Mouse (Mus musculus): Measurements from ENCODE around the gene Iqsec1.

Iqsec1 gene

DNA sequence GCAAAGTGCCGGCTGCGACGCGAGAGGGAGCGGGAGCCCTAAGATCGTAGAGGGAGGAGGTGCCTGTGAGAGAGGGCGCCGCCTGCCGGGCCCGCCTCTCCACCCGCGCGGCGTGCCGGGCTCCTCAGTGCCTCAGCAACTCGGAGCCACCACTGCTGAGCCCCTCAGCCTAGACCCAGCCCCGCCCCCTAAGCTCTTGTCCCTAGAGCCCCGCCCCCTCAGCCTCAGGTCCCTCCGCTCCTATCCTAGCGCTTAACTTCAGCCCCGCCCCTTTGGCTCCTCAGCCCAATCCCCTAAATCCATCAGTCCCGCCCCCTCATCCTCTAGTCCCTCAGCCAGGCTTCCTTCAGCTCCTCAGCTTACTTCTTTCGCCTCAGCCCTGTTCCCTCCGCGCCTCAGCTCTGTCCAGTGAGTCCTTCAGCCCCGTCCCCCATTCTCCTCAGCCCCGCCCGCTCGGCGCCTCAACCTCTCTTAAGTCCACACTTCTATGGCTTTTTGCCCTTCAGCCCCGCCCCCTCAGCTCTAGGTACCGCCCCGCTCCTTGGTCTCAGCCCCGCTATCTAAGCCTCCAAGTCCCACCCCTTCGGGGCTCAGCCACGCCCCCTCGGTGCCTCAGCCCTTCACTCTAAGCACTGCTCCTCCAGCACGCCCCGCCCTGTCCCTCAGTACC, at the start of gene Iqsec1:
Gene Iqsec1, minus strand, starts transcription at position 38 of the 670 bp plus-strand sequence.
- peak; percentile 81 to 87 for DNase-seq (ENCODE audit: low spot score in 2 of 2)

DNA sequence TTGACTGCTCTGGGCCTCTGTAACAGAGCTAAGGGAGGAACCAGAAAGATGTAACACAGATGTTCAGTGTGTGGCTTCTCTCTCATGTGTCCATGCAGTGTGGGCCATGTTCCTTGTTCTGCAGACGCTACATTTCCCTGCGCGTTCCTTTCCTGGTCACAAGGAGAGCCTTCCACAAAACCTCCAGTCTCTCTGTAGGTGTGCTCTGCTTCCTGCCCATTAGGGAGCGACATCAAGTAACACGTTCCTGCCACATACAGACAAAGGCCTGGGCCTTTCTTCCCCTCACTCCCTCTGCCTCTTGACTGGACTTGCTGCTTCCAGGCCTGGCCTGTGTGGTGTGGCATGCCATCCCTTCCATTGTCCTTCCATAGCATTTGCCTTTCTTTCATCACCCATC, 39.8 kb upstream of the Iqsec1 start:
- DNase-seq (ENCODE audit: low spot score in 2 of 2): no peak

DNA sequence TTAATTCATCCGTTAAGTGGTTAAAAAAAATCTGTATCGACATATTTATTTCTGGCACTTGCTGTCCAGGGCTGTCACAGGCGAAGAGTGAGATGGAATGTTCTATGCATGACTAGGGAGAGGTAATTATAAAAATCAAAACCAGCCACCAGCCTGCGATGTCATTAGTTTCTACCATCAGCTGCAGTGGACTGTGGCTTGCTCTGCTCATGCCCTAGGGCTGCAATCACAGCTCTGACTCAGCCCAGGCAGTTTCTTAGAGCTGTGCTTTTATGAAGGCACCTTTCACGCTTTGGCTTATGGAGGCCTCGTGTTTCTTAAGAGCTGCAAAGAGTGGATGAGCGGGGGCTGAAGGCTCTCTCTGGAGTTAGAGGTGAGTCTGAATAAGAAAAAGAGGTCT, 32.3 kb upstream of the Iqsec1 start:
- no peak for DNase-seq (ENCODE audit: low spot score in 2 of 2)

DNA sequence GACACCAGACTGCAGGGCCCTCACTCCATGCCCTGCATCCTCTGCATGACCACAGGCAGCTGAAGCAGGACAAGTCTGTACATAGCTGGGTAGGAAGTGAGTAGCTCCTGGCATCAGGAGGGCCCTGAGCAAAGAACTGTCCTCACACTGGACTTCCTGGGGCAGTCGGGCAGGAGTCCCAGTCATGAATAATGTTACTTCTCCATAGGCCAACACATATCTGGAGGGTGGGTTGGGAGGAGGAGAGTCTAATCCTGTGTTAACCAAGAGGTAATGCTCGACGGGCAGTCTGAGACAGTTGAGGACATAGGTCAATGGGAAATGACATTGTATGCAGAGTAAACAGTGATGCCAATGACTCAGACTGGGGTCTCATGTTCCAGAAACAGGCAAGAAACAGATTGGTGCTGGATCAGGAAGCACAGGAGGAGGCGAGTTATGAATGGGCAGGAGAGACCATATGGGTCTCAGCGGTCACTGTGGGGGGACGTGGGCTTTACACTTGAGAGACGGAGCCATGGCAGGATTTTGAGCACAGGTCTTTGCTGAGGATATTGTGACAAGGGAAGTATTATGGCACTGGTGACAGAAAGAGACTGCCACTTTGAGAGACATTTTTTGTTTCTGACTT, 28.2 kb upstream of the Iqsec1 start:
- no peak for DNase-seq (ENCODE audit: low spot score in 2 of 2)

DNA sequence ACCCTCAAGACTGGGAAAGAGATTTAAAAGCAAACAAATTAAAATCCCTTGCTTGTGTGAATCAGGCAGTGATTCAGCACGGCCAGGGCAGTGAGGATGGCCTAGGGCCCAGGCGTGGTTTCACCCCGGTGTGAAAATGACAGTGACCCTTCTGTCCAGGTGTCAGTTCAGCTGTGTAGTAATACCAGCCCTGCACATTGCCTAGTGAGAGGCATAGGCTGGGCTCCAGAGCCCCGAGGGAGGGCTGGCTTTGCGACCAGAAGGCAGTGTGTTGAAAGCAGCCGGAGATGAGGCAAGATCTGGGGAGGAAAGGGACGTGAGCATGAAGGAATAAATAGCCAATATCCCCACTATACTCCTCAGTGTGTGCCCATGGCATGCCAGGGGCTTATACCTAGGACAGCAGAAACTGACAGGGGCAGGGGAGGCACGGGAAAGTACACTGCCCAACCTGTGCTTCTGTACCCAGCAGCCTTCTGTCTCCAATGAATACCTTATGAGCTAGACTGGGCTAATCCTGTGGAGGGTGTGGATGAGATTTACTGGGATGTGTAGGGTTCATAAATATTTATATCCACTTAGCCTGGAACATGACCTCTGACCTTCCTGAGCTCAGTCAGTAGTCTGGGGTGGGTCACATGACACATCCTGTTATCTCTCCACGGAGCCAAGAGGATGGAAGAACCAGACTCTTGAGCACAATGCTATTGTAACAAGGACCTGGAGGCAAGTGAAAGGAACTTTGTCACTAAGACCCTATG, 25.9 kb upstream of the Iqsec1 start:
- no peak for DNase-seq (ENCODE audit: low spot score in 2 of 2)

DNA sequence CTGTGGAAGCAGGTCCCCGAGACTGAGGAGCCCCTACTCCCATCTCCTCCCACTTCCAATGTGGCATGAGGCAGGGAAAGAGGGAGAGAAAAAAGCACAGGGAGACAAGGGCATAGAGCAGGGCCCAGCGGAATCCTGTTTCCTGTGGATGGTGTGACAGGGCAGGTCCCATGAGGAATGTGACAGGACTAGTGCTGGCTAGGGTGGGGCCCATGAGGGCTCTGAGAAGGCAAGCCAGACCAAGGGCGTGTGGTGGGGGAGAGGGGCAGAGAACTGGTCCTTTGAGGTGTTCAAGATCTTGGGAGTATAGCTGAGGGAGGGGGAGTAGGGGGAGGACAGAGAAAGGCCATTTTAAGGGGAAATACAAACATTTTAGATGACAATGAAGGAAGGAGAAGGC, 24.0 kb upstream of the Iqsec1 start:
- no peak for DNase-seq (ENCODE audit: low spot score in 2 of 2)

DNA sequence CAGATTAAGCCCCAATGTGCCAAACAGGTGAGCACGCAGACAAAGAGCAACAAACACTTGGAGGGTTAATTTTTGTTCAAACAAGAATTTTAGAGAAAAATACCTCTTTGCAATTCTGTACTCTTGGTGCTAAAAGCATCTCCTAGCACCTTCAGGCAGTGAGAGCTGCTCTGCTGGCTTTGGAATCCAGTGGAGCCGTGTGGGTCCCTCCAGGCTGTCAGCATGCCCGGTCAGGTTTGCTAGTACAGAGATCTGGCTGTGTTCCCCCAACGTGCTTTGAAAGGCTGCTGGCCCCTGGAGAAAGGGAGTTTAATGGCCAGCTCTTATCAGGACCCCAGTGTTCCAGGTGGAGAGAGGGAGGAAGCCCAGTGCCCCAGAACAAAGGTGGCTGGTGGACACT, 23.1 kb upstream of the Iqsec1 start:
- DNase-seq (ENCODE audit: low spot score in 2 of 2): no peak

DNA sequence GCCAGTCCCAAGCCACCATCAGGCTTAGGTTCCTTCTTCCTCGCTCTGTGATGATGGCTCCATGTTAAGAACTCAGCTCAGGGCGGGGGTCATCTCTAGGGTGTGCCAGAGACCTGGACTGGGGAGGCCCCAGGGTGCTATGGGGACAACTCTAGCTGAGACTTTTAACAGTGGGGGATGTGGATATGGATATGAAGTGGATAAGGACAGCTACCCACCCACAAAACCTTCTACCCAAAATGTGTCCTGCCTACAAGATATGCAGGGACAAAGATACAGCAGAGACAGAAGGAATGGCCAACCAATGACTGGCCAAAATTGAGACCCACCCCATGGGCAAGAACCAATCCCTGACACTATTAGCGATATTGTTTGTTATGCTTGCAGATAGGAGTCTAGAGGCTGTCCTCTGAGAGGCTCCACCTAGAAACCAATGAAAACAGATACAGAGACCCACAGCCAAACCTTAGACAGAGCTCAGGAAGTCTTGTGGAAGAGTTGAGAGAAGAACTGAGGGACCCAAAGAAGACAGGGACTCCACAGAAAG, 19.9 kb upstream of the Iqsec1 start:
- DNase-seq (ENCODE audit: low spot score in 2 of 2): no peak

DNA sequence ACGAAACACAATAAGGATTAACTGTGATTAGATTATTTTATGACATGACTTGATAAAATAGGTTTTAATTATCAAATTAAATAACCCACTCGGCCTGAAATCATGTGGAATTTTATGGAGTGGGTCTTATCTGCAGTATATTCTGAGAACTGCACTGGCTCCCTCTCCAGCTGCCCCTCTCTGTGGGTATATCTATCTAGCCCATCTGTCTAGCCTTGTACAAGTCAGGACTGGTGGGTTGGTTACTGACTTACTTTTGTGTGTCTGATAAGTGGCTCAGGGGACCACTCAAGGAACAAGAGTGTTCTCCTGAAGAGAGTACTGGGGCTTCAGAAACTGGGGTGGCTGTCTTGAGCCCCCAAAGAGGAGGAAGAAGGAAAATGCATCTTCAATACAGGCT, 18.7 kb upstream of the Iqsec1 start:
- DNase-seq (ENCODE audit: low spot score in 2 of 2): no peak

DNA sequence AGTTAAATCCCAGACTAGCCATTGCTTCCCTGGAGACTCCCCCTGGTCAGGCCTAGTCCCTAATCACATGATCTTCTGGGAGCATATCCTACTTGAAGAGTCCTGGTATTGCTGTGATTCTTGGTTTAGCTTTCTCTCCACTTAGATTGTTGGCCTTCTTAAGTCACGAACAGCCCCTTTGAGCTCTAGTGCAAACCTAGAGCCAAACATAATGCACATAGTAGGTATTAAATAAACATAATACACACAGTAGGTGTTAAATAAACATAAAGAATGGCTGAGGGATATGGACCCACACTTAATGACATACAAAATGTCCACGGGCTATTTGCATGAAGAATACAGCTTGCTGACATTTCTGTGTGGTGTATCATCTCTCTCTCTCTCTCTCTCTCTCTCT, 15.7 kb upstream of the Iqsec1 start:
- DNase-seq (ENCODE audit: low spot score in 2 of 2): no peak

DNA sequence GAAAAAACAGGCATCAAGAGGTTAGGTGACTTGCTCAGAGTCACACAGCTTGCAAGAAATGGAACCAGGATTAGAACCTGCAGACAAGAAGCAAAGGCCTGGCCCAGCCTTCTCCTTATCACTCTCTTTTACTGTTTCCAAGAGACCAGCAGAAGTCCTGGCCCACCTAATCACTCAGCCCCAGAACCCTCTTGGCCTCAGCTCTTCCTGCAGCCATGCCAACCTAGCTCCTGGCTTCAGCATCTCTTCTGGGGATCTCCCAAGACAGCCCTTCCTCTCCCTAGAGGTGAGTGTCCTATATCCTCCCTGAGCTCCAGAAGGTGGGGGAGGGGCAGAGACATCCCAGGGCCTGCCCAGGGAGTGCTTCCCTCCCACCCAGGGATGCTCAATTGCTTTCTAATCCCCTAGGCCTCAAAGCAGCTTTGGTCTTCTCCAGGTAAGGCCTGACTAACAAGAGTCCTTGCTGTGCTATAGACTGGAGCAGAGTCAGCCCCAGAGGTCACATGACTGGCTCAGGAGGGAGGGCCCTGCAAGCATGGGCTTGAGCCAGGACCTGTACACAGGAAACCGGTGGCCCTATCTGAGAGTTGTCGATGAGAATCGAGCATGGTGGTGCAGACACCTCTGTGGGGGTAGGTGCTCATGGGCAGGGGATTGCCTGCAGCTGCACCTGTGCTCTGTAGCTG, 15.0 kb upstream of the Iqsec1 start:
- peak in 1 of 2 experiments; percentile 35 for DNase-seq (ENCODE audit: low spot score in 2 of 2)

DNA sequence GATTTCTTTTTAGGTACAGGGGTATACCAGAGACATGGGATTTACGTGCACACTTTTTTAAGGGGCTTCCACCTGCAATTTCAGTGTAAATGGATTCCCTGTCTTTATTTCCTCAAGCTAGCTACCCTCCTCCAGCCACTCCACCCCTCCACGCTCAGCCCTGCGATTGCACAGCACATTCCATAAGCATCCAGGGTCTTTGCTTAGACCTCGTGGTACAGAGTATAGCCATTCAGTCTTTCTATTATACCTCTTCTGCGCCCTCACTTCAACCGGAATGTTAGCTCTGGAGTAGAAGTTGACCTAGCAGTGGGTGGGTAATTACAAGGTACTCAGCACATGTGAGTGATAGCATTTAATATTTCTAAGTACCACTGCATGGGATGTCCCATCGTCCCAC, 13.1 kb upstream of the Iqsec1 start:
- DNase-seq (ENCODE audit: low spot score in 2 of 2): no peak

DNA sequence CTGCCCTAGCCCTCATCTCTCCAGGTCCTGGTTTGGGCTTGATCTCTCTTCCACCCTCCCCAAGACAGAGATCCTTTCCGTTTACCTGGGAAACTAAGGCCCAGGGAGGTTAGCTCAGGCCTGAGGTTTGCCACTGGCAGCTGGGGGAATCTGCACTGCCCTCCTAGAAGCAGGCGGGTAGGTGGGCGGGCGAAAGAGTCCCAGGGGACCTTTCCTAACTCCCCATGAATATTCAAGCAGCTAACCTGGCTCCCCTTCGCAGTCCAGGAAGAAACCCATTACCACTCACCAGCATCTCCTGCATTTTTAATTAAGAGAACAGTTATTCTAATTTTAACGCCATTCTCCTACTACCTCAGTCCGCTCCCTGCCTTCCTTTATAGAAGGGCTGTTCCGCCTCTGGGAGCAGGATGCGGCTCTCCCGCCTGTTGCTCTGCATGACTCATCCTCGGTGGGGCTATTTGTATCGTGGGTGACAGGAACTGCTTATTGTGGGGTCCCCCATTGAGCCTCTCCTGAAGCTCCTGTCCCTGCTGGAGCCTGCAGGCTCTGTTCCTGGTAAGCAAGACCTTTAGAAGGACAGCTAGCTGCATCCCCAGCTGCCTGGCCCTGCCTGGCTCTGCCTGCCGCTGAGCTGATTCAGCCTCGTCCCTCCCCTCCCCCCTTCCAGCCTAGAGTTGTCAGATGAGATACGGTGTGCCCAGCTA, 12.5 kb upstream of the Iqsec1 start:
- no peak for DNase-seq (ENCODE audit: low spot score in 2 of 2)

DNA sequence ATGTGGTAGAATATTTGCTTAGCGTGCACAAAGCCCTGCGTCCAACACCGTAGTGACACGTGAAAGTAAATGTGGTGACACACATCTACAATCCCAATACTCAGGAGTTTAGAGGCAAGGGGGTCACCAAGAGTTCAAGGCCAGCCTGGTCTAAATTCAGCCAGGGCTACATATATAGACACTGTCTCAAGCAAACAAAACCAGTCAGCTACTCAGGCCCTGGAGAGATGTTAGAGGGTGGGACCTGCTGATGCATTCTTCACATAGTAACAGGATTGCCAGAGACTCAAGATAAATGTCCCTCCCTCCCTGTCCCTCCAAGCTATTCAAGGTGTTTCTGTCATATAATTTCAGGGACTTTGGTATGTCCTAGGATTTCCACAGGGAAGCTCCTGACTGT, 10.7 kb upstream of the Iqsec1 start:
- no peak for DNase-seq (ENCODE audit: low spot score in 2 of 2)

DNA sequence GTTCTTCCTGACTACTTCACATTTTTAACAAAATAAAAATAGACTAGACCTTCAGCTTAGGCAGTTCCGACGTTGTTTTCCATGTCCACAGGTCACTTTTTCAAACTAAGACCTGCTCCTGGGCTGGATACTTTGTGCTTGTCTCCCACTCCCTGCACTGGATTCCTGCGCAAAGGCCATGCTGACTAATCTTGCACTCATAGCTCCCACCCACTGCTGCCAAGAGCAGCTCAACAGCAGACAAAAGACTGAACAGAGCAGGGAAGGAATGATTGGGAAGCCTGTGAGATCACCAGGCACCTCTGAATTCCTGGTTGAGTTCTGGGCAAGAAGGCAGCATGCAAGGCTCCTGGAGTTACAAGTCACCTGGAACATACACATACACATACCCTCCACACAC, 8.5 kb upstream of the Iqsec1 start:
- DNase-seq (ENCODE audit: low spot score in 2 of 2): peak in 1 of 2 experiments; percentile 26

DNA sequence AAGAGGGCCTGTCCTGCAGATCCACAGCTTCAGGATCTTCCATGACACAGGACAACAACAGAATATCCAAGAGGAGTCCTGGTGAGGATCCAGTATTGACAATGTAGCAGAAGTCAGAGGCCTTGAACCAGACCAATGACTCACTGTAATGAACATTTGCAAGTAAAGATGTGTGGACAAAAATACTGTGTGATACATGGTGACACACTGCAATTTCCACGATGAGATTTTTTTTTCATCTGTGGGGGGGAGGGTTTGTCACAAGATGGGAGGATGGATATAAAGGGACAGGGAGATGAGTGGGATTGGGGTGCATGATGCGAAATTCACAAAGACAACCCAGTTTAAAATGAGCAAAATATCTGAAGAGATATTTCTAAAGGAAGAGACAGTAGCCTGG, 7.7 kb upstream of the Iqsec1 start:
- DNase-seq (ENCODE audit: low spot score in 2 of 2): no peak

DNA sequence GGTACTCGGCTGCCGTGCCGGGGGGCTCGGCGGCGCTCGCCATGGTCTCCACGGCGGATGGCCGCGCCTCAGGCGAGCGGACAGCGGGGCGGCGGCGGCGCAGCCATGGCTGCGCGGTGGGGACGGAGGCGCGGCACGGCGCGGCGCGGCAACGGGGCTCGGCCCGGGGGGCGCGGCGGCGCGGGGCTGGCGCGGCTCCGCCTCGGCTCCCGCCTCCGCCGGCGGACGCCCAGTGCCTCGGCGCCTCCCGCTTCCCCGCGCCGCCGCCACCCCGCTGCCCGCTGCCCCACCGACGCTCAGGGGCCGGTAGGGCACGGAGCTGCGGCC, 223 bp downstream of the Iqsec1 start:
- DNase-seq (ENCODE audit: low spot score in 2 of 2): no peak

DNA sequence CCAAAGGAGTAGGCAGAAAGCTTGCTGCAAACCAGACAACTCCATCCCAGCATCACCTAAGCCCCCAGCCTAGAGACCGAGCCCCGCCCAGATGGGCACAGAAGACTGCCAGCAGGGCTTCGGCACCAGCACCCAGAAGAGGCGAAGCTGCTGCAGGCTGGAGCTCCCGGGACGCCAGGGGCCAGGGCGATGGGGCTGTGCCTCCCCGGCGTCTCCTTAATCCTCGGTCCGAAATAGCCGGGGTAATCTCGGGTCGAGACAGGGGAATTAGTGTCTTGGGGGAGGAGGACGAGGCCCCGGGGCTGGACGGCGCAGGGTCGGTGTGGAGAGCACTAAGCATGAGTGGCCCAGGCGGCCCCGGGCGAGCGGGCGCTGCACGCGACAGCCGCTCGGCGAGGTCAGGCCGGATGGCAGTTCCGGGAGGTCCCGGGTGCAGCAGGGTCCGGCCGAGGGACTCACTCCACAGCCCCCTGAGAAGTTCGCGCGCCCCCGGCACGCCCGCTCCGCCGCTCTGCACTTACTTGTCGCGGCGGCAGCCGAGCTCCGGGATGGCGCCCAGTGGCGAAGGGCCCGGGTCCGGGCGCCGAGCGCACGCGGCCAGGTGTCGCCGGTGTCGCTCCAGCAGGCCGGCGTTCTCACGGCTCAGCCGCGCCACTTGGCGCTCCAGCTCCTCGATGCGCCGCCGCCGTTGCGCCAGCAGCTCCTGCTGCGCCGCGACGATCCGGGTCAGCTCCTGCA, 755 bp downstream of the Iqsec1 start:
- DNase-seq (ENCODE audit: low spot score in 2 of 2): peak in 1 of 2 experiments; percentile 51

DNA sequence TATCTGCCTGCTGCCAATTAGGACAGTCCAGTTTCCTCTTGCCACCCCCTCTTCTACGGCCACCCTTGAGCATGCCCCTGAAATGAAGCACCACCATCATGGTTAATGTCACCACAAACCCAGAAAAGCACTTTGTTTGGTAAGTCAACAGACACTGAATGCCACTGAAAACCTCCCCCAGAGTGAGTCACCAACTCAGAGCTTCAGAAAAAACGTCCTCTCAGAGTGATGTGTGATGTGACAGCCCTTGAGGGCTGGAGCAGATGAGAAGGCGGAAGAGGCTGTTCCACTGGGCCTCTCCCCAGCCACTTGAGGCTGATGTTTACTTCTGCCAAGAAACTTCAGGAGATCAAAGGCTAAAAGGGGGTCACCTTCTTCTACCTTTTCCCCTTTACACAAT, 4.4 kb downstream of the Iqsec1 start:
- DNase-seq (ENCODE audit: low spot score in 2 of 2): peak in 1 of 2 experiments; percentile 19

DNA sequence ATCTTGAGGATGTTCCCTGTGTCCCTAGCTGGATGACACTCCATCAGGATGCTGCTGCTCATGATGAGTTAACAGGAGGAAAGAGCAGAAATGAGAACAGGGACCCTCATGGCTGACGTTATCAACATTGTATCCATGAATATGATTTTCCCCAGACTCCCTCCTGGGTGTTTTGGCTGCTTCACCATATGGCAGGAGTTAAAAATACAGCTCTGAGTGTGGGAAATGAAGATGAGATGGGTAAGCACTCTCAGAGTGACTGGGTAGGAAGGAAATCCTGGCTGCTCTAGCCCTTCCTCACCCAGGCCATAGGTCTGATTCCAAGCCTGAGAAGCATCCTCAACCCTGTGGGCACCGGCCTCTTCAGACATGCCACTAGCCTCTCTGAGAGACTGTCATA, 14.2 kb downstream of the Iqsec1 start:
- no peak for DNase-seq (ENCODE audit: low spot score in 2 of 2)

DNA sequence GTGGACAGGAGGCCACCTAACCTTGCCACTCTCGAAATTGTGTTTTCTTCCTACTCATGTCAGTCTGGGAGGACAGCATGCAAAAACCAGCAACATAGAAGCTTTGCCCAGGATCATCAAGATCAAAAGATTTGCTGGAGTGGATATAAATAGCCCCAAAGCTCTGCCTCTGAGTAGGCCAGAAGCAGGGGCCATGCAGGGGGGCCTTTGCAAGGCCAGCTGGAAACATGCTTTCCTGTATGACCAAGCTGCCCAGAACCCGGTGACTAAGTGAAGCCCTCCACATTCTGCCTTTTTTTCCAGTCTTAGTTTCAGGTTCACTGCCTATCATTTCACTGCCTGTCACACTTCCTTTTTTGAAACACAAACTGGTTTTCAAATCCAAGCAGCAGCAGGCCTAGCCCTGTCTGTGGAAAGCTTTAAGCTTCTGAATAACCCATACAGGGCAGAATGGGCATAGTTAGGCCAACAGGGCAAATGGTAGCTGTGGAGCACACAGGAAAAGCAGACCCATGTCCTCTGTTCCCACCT, 19.1 kb downstream of the Iqsec1 start:
- DNase-seq (ENCODE audit: low spot score in 2 of 2): no peak
